Mouse (Mus musculus): Measurements from ENCODE around the gene Hdac9.
"Not testable (repeated sequence)": the region's sequence is repeated elsewhere in the genome, so short reads cannot be mapped to it uniquely, and the experiment has no call there.

Gene Hdac9

GRCm38 (mm10) chr12:34087292-34087942, 829.5 kb downstream of the Hdac9 start:
- no peak for DNase-seq (ENCODE audit: low spot score in 2 of 2)

- no peak for DNase-seq (ENCODE audit: low spot score in 2 of 2)
These were observed 839.9 kb downstream of the Hdac9 start for GRCm38 (mm10) chr12:34076981-34077380.

GRCm38 (mm10) chr12:34075805-34076509, 840.9 kb downstream of the Hdac9 start:
- no peak for DNase-seq (ENCODE audit: low spot score in 2 of 2)

- no peak for DNase-seq (ENCODE audit: low spot score in 2 of 2)
These were observed 864.4 kb downstream of the Hdac9 start for GRCm38 (mm10) chr12:34052508-34052907.

- no peak for DNase-seq (ENCODE audit: low spot score in 2 of 2)
These were observed 864.9 kb downstream of the Hdac9 start for GRCm38 (mm10) chr12:34052036-34052435.

- no peak for DNase-seq (ENCODE audit: low spot score in 2 of 2)
These were observed 865.8 kb downstream of the Hdac9 start for GRCm38 (mm10) chr12:34051112-34051511.

GRCm38 (mm10) chr12:34040949-34041348, 875.9 kb downstream of the Hdac9 start:
- no peak for DNase-seq (ENCODE audit: low spot score in 2 of 2)

- no peak for DNase-seq (ENCODE audit: low spot score in 2 of 2)
These were observed 876.8 kb downstream of the Hdac9 start for GRCm38 (mm10) chr12:34040061-34040460.

GRCm38 (mm10) chr12:34009796-34010195, 907.1 kb downstream of the Hdac9 start:
- not testable (repeated sequence) for DNase-seq (ENCODE audit: low spot score in 2 of 2)
